Mouse (Mus musculus) thymus, postnatal 4 days (tissue): ENCODE results near the gene Sult2a6.

Experiments used
- DNase-seq: peaks from one replicate; pipeline ENCODE4 v3.0.0; 2021

The Sult2a6 gene

DNA sequence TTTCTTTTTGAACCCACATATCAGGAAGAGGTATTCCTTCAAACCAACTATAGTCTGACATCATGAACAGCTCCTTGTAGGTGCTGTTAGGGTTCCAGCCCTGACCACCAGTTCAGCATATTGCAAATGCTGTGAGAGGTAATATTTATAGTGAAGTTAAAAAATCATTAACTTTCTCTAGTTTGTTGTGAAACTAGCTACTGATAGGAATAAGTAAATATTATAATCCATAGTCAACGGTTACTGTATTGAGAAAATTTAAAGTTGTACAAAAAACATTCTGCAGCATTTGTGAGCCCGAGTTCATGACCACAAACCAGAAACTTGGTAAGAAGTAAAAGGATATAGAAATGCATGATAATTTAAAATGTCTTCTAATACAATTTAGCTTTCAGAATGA, at the start of gene Sult2a6:
TSS of gene Sult2a6 (minus strand) at position 101 of the 400 bp plus-strand sequence.
- DNase-seq: no peak

DNA sequence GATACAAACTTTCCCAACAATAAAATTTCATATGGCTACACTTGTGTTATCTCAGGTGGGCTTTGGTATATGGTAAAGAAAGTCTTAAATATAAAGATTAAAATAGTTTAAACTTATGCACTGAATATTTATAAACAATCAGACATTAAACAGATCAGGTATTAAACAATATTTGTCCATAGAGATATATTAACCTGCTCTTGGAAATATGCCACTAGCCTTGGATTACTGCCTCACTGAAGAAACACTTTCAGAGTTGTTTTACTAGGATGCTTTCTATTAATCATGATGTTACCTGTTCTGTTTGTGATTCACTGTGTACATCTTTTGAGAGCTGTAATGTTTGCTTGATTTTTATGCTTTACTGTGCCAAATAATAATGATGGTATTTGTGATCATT, 39.4 kb downstream of the Sult2a6 start:
- no peak for DNase-seq

DNA sequence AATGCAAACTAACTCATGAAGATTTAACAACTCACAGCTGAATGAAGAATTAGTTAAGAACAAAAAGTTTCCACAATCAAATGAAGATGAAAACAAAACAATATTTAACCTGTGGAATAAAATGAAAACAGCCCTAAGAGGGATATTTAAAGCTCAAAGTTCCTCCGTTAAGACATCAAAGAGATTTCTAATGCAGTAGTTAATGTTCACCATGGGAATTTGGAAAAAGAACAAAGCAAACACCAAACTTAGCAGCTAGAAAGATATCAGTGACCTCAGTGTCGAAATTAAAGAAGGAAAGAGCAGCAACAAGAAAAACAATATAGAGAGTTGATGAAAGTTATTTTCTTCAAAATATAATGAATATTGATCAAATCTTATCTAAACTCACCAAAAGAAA, 51.3 kb downstream of the Sult2a6 start:
- no peak for DNase-seq

DNA sequence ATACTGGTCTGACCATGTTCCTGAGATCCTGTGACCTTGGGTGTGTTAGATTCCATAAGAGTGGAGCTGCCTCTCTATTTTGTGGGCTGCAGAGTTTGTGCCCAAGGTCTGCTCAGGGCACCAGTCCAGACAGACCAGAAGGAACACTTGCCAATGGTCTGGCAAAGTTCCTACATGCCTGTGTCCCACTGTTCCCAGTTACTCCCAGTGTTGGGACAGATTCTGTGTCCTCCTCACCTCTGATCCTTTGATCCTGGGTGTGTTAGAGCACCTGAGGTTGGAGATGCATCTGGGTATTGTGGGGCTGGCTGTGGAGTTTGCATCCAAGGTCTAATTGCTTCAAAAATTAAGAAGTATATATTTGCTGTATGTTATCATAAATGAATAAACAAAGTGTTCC, 52.2 kb downstream of the Sult2a6 start:
- DNase-seq: no peak
